Mouse (Mus musculus): ENCODE results near the gene Gabrb2. TPM values are rescaled to one million over a fixed set of nuclear protein-coding genes. Genes with fewer than 3 reads are reported as not detected.

Gabrb2 gene
- total and polyA plus RNA-seq, 3 experiments: not detected

DNA sequence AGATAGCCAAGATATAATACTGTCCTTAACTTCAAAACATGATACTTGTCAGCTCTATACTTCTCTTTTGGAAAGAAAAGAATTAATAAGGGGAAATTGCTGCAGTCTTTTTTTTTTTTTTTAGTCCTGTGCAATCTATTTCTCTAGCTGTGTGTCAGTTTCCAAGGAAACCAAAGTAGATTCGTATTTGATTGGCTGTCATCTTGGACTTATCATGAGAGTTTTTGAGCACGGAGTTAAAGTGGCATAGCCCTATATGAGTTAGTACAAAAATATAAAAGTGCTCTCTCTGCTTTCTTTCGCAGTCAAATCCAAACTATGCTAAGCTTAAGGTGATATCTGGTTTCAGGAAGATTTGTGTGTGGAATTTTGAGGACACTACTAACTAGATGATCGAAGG lies 26.1 kb upstream of the Gabrb2 start:
- no peaks in the 10 kb centered on the region for H3K36me3 ChIP-seq (ENCODE audit: control insufficient read depth in 1 of 2, insufficient read depth in 2 of 2, low read length in 2 of 2)
- no peak overlapping the region for H3K4me3 ChIP-seq (ENCODE audit: control insufficient read depth in 1 of 2, insufficient read depth in 1 of 2, low read depth in 2 of 2, low read length in 2 of 2)
- H3K27me3 ChIP-seq (ENCODE audit: control insufficient read depth in 1 of 2, insufficient read depth in 2 of 2, low read length in 2 of 2): no peaks in the 10 kb centered on the region
- no peak for DNase-seq (ENCODE audit: low read depth, low spot score)
- no peaks in the 10 kb centered on the region for H3K4me1 ChIP-seq (ENCODE audit: control insufficient read depth in 1 of 2, insufficient read depth in 2 of 2, low read length in 2 of 2)
- TF ChIP-seq JUND (IDR thresholded peaks at IDR 0.05; ENCODE audit: low read depth, low read length) (no peak), UBTF (IDR thresholded peaks at IDR 0.05; ENCODE audit: borderline replicate concordance, insufficient read depth, low read depth, low read length) (no peak), MEF2A (IDR thresholded peaks at IDR 0.05; ENCODE audit: extremely low read depth, insufficient replicate concordance, low read depth, low read length, poor library complexity, severe bottlenecking) (no peak), POLR2AphosphoS5 (IDR thresholded peaks at IDR 0.05; ENCODE audit: borderline replicate concordance, low read depth, low read length) (no peak)
- no peak overlapping the region for H3K9ac ChIP-seq (ENCODE audit: control insufficient read depth, low read depth, low read length, poor library complexity, severe bottlenecking)
- no peak overlapping the region for H3K27ac ChIP-seq (ENCODE audit: control insufficient read depth, low read depth, low read length)
- no peaks in the 10 kb centered on the region for H3K79me2 ChIP-seq (ENCODE audit: control insufficient read depth, insufficient read depth, low read length, poor library complexity)
- no peaks in the 10 kb centered on the region for H3K9me3 ChIP-seq (replicated peaks; ENCODE audit: insufficient read depth, low read length)

DNA sequence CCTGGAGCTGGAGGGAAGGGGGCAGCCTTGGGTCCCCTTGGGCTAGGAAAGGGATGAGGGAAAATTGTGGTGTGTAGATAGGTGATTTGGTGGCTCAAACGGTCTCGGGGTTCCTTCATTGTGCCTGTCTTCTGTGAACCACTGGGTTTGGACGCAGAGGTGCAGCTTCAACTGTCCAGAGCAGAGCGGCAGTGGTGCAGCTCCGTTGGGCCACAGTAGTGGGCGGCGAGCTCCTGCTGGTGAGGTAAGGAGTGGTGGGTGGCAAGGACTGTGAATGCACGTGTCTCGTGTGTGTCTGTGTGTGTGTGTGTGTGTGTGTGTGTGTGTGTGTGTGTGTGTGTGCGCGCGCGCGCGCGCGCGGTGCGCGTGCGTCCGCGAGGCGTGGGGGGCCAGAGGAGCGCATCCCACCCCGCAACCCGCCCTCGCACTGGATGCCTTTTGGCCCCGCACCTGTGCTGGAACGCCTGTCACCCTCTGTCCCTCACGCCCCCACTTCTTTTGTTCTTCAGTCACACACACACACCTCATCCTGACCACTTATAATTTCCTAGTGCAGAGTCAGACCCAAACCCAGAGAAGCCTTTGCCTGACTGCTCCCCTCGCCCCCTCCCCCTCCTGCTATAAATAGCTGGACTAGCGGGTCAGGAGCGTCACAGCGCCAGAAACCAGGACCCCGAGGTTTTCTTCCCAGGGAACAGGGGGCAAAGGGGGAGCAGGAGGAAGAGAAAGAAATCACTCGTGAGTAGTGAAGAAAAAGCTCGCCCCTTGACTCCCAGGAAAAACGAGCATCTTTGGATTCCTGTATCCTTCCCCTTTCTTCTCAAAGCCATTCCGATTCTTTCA lies 455 bp downstream of the Gabrb2 start:
- Histone ChIP-seq H3K27me3 (ENCODE audit: control insufficient read depth in 1 of 2, insufficient read depth in 2 of 2, low read length in 2 of 2) (no peaks in the 10 kb centered on the region), H3K36me3 (ENCODE audit: control insufficient read depth in 1 of 2, insufficient read depth in 2 of 2, low read length in 2 of 2) (no peaks in the 10 kb centered on the region), H3K9ac (ENCODE audit: control insufficient read depth, low read depth, low read length, poor library complexity, severe bottlenecking) (no peak overlapping the region), H3K9me3 (replicated peaks; ENCODE audit: insufficient read depth, low read length) (no peaks in the 10 kb centered on the region), H3K4me1 (ENCODE audit: control insufficient read depth in 1 of 2, insufficient read depth in 2 of 2, low read length in 2 of 2) (no peaks in the 10 kb centered on the region), H3K79me2 (ENCODE audit: control insufficient read depth, insufficient read depth, low read length, poor library complexity) (no peaks in the 10 kb centered on the region), H3K4me3 (ENCODE audit: control insufficient read depth in 1 of 2, insufficient read depth in 1 of 2, low read depth in 2 of 2, low read length in 2 of 2) (no peak overlapping the region), H3K27ac (ENCODE audit: control insufficient read depth, low read depth, low read length) (no peak overlapping the region)
- TF ChIP-seq TBP (IDR thresholded peaks at IDR 0.05; ENCODE audit: low read depth, low read length) (no peak), E2F4 (IDR thresholded peaks at IDR 0.05; ENCODE audit: borderline replicate concordance, low read depth, low read length) (no peak), TAL1 (IDR thresholded peaks at IDR 0.05; ENCODE audit: low read length) (no peak), MAFK (IDR thresholded peaks at IDR 0.05; ENCODE audit: borderline replicate concordance, low read depth, low read length) (no peak), ELF1 (IDR thresholded peaks at IDR 0.05; ENCODE audit: low read depth, low read length) (no peak), HCFC1 (IDR thresholded peaks at IDR 0.05; ENCODE audit: low read depth, low read length) (no peak), ZC3H11A (IDR thresholded peaks at IDR 0.05; ENCODE audit: low read depth, low read length) (no peak), NRF1 (IDR thresholded peaks at IDR 0.05; ENCODE audit: insufficient read depth, low read depth, low read length, poor library complexity, severe bottlenecking) (no peak), UBTF (IDR thresholded peaks at IDR 0.05; ENCODE audit: borderline replicate concordance, insufficient read depth, low read depth, low read length) (no peak), POLR2A (IDR thresholded peaks at IDR 0.05; ENCODE audit: control insufficient read depth in 1 of 2, insufficient read depth in 1 of 2, low read depth in 1 of 2, low read length in 2 of 2, poor library complexity in 1 of 2) (no peak), MXI1 (IDR thresholded peaks at IDR 0.05; ENCODE audit: low read depth, low read length) (no peak), TCF12 (IDR thresholded peaks at IDR 0.05; ENCODE audit: low read depth, low read length) (no peak), USF2 (IDR thresholded peaks at IDR 0.05; ENCODE audit: borderline replicate concordance in 1 of 2, insufficient read depth in 1 of 2, low read depth in 1 of 2, low read length in 2 of 2) (no peak), NELFE (IDR thresholded peaks at IDR 0.05; ENCODE audit: low read depth, low read length) (no peak), JUND (IDR thresholded peaks at IDR 0.05; ENCODE audit: low read depth, low read length) (no peak), POLR2AphosphoS2 (IDR thresholded peaks at IDR 0.05; ENCODE audit: low read length) (no peak), ZMIZ1 (IDR thresholded peaks at IDR 0.05; ENCODE audit: low read depth, low read length) (no peak), BHLHE40 (IDR thresholded peaks at IDR 0.05; ENCODE audit: borderline replicate concordance, low read depth, low read length) (no peak), RAD21 (IDR thresholded peaks at IDR 0.05; ENCODE audit: low read depth, low read length) (no peak), ETS1 (IDR thresholded peaks at IDR 0.05; ENCODE audit: low read depth, low read length) (no peak)
- no peak for DNase-seq (ENCODE audit: low read depth, low spot score)

Measured in MEL (cell line).